Mouse (Mus musculus) left cerebral cortex, postnatal 25 days (tissue): ENCODE data around the gene Plekhj1. TPM values are rescaled to one million over a fixed set of nuclear protein-coding genes. Genes with fewer than 3 reads are reported as not detected.

ENCODE experiments used
- DNase-seq, 2 experiments: peaks; one replicate each; pipeline ENCODE4 v3.0.0; 2022; ENCODE audit warnings: low spot score in 2 of 2, mixed read lengths in 1 of 2
- intact Hi-C: fragments of 180-260 bp; cut with DNase I; formaldehyde crosslinking; loops from one replicate; pipeline ENCODE4 v1.15.1; 2025
- microRNA-seq, 2 experiments: library from miRNA; unstranded; fragments of <30 nt; microRNA quantifications; one replicate each; pipeline ENCODE4 v1.2.0; 2022
- total RNA-seq, 2 experiments: library from RNA; stranded (reverse); gene quantifications; 2 replicates each; pipeline ENCODE4 v1.2.3; 2021

Plekhj1 gene
- total RNA-seq, 2 experiments from 2014 or later = 57.5 to 62.4 TPM

DNA sequence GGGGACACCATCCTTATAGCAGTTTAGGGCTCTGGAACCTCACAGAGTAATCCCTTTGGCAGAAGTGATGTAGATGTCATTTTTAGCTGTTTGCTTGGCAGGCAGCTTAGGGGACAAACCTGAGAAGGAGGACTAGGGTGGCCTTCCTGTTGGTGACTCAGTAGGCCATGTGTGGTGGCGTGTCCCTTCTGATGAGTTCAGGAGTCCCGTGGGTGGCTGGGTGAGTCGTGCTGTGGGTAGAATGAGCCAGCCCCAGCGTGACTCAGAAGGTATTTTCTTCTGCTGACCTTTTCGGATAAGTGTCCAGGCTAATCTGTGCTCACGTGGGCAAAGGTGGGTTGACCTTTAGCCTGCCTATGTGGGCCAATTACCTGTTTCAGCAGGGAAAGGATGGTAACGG, 39.8 kb downstream of the Plekhj1 start:
- intact Hi-C loops = loop anchor here (5.0 kb wide), 1 partner anchor 239 kb away; no protein-coding TSS in a partner anchor
- peak in 1 of 2 experiments; percentile 68 for DNase-seq

DNA sequence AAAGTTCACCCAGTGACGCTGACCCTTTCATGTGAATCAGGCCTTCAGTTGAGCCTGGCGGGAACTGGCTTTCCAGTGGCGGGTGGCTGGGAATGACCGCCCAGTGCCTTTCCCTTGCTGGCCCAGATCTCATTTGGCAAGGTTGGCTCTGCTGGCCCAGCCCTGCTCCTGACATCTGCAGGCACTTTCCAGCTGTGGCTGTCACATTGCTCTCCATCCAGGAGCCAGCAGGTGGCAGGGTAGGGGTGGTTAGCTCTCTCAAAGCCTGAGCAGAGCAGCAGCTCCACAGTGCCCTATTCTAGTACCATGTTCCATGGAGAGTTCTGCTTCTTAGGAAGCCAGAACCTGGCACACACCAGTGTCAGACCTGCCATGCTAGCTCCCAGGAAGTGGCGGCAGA, 40.7 kb downstream of the Plekhj1 start:
- intact Hi-C loops = loop anchor here (5.0 kb wide), 1 partner anchor 240 kb away; no protein-coding TSS in a partner anchor
- DNase-seq = peak; percentile 51 to 67

GRCm38 (mm10) chr10:80756967-80757366, 41.5 kb downstream of the Plekhj1 start:
- intact Hi-C loops = loop anchor here (5.0 kb wide), 1 partner anchor 240 kb away; no protein-coding TSS in a partner anchor
- peak; percentile 62 to 78 for DNase-seq

DNA sequence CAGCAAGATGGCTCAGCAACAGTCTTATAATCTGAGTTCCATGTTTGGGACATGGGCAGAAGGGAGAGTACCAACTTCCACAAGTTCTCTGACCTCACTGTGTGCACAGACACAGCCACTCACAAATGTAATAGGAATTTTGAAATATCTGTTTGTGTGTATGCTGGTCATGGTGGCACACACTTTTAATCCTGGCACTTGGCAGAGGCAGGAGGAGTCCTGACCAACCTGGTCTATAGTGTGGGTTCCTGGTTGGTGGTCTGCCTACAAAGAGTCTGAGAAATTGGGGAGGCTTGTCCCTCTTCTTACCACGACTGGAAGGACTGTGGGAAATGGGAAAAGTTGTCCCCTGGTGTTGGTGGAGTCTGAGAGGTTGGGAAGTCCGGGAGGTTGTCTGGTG, 41.9 kb downstream of the Plekhj1 start:
- no peak for DNase-seq
- intact Hi-C loops = loop anchor here (5.0 kb wide), 1 partner anchor 241 kb away; no protein-coding TSS in a partner anchor

DNA sequence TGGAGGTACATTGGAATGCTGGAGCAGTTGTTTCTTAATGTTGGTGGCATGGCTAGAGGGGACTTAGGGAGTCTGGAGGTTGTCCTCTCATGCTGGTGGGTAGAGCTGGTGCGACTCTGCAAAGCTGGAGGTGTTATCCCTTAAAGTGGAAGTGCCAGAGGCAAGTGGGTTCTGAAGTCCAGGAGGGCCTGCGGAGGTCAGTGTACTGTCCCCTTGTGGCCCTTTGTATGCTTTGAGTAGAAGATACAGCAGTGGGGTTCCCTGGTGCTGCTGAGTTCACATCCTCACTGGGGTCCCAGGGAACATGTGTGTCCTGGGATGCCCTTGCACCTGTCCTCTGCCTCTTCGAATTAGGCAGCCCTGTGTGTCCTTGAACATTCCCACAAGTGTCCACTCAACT, 42.3 kb downstream of the Plekhj1 start:
- intact Hi-C loops = loop anchor here (5.0 kb wide), 1 partner anchor 241 kb away; no protein-coding TSS in a partner anchor
- DNase-seq = no peak

GRCm38 (mm10) chr10:80755291-80756015, 43.0 kb downstream of the Plekhj1 start:
- DNase-seq = no peak

GRCm38 (mm10) chr10:80754594-80755290, 43.7 kb downstream of the Plekhj1 start, which contains the start of gene Dot1l:
Dot1l (plus strand) TSS chr10:80755206.
- DNase-seq = peak; percentile 98
- intact Hi-C loops = loop anchor here (2.0 to 5.0 kb wide), 2 partner anchors 44 to 243 kb away; partner anchors contain the start of genes Plekhj1 and Sf3a2

More at GRCm38 (mm10) chr10:80755291-80756015, 43.0 kb downstream of the Plekhj1 start:
- intact Hi-C loops = loop anchor here (2.0 to 5.0 kb wide), 2 partner anchors 43 to 242 kb away; partner anchors contain the start of genes Plekhj1 and Sf3a2

- DNase-seq = no peak
- intact Hi-C loops = no loop called here
Observed at GRCm38 (mm10) chr10:80752079-80752625, 46.3 kb downstream of the Plekhj1 start.

- DNase-seq = peak; percentile 69 to 95
- intact Hi-C loops = no loop called here
Observed at GRCm38 (mm10) chr10:80751188-80751832, 47.1 kb downstream of the Plekhj1 start.

GRCm38 (mm10) chr10:80748609-80749008, 49.8 kb downstream of the Plekhj1 start:
- intact Hi-C loops = no loop called here

GRCm38 (mm10) chr10:80747410-80747809, 51.0 kb downstream of the Plekhj1 start:
- intact Hi-C loops = loop anchor here (1.0 to 2.0 kb wide), 2 partner anchors 27 to 129 kb away; no protein-coding TSS in a partner anchor
- peak; percentile 76 to 83 for DNase-seq

More at GRCm38 (mm10) chr10:80748609-80749008, 49.8 kb downstream of the Plekhj1 start:
- DNase-seq = no peak

Small RNA genes within 50 kb of the gene (microRNA-seq; reads per million reads assigned to microRNA genes)
- gene Mir1982 = 6.7 to 9.1 reads per million in 2 experiments

Other genes starting within 250 kb of the Plekhj1 start
- 10 to 100 TPM; 44.8 to 45.7 TPM for gene Rexo1, start 237.1 kb downstream of the Plekhj1 start, total RNA-seq
- gene Klf16, start 221.3 kb downstream of the Plekhj1 start, total RNA-seq = 10 to 100 TPM; 51.8 to 55.3 TPM
- 100 to 1,000 TPM; 206 to 216 TPM for gene Abhd17a, start 208.3 kb downstream of the Plekhj1 start, total RNA-seq
- 10 to 100 TPM; 40.8 to 42.2 TPM for gene Scamp4, start 195.8 kb downstream of the Plekhj1 start, total RNA-seq
- gene Adat3, start 195.7 kb downstream of the Plekhj1 start, total RNA-seq = 1 to 10 TPM; 3.6 to 4.5 TPM
- gene Gm49322, start 192.6 kb downstream of the Plekhj1 start, total RNA-seq = 1 to 10 TPM; 2.8 to 2.9 TPM
- gene Csnk1g2, start 175.8 kb downstream of the Plekhj1 start, total RNA-seq = 100 to 1,000 TPM; 222 to 247 TPM
- 10 to 100 TPM; 91.7 to 92.7 TPM for gene Btbd2, start 141.6 kb downstream of the Plekhj1 start, total RNA-seq
- 10 to 100 TPM; 35.3 to 44.0 TPM for gene Mknk2, start 120.5 kb downstream of the Plekhj1 start, total RNA-seq
- 10 to 100 TPM; 13.4 to 15.8 TPM for gene Mob3a, start 96.6 kb downstream of the Plekhj1 start, total RNA-seq
- 10 to 100 TPM; 35.9 to 42.5 TPM for gene Izumo4, start 96.4 kb downstream of the Plekhj1 start, total RNA-seq
- gene Ap3d1, start 56.4 kb downstream of the Plekhj1 start, total RNA-seq = 100 to 1,000 TPM; 142 to 145 TPM
- 10 to 100 TPM; 46.5 to 56.0 TPM for gene Dot1l, start 43.4 kb downstream of the Plekhj1 start, total RNA-seq
- gene Sf3a2, start 428 bp downstream of the Plekhj1 start, total RNA-seq = 10 to 100 TPM; 43.9 to 50.3 TPM
- gene Amh, start 6.6 kb upstream of the Plekhj1 start, total RNA-seq = 1 to 10 TPM; 1.6 to 2.7 TPM
- 1 to 10 TPM; 4.0 to 4.5 TPM for gene Jsrp1, start 14.9 kb upstream of the Plekhj1 start, total RNA-seq
- gene Oaz1, start 28.0 kb upstream of the Plekhj1 start, total RNA-seq = 100 to 1,000 TPM; 500 to 527 TPM
- 10 to 100 TPM; 35.6 to 48.0 TPM for gene Lingo3, start 45.4 kb upstream of the Plekhj1 start, total RNA-seq
- 10 to 100 TPM; 35.9 to 47.8 TPM for gene Lsm7, start 56.6 kb upstream of the Plekhj1 start, total RNA-seq
- 10 to 100 TPM; 58.6 to 66.2 TPM for gene Sppl2b, start 56.6 kb upstream of the Plekhj1 start, total RNA-seq
- under 1 TPM in 1 of 2 experiments, not detected in 1; 0.32 TPM for gene Tmprss9, start 73.2 kb upstream of the Plekhj1 start, total RNA-seq
- gene Timm13, start 102.3 kb upstream of the Plekhj1 start, total RNA-seq = 100 to 1,000 TPM; 139 TPM
- 10 to 100 TPM; 15.1 to 18.9 TPM for gene Lmnb2, start 119.6 kb upstream of the Plekhj1 start, total RNA-seq
- 10 to 100 TPM; 16.4 to 19.0 TPM for gene Gadd45b, start 131.4 kb upstream of the Plekhj1 start, total RNA-seq
- 100 to 1,000 TPM in 1 of 2 experiments, 10 to 100 TPM in 1; 83.8 to 196 TPM for gene Gng7, start 216.3 kb upstream of the Plekhj1 start, total RNA-seq
- gene Diras1, start 227.0 kb upstream of the Plekhj1 start, total RNA-seq = 100 to 1,000 TPM; 108 to 110 TPM
- 10 to 100 TPM; 67.2 to 69.3 TPM for gene Slc39a3, start 238.8 kb upstream of the Plekhj1 start, total RNA-seq